Mouse (Mus musculus) gastrocnemius, adult 8-10 months (tissue): ENCODE measurements around the gene Ephb2. TPM values are rescaled to one million over a fixed set of nuclear protein-coding genes. Genes with fewer than 3 reads are reported as not detected.

ENCODE experiments used
- DNase-seq, 2 experiments: peaks; one replicate each; pipeline ENCODE4 v3.0.0; 2022; ENCODE audit warnings: low spot score in 2 of 2
- total RNA-seq, 4 experiments: library from RNA; stranded (reverse); gene quantifications; 2 replicates each; pipeline ENCODE4 v1.2.4; 2022

The Ephb2 gene
- total RNA-seq, 4 experiments from 2014 or later = 0.24 to 0.75 (median 0.56) TPM; not detected in 1

- no peak for DNase-seq
Measured at GRCm38 (mm10) chr4:136653692-136654234, 182.0 kb downstream of the Ephb2 start.

- no peak for DNase-seq
Measured at GRCm38 (mm10) chr4:136653019-136653418, 182.8 kb downstream of the Ephb2 start.

- no peak for DNase-seq
Measured at GRCm38 (mm10) chr4:136652528-136652910, 183.3 kb downstream of the Ephb2 start.

GRCm38 (mm10) chr4:136651882-136652527 lies 183.8 kb downstream of the Ephb2 start:
- DNase-seq = no peak

- no peak for DNase-seq
Measured at GRCm38 (mm10) chr4:136651357-136651811, 184.4 kb downstream of the Ephb2 start.

- no peak for DNase-seq
Measured at GRCm38 (mm10) chr4:136650261-136650660, 185.5 kb downstream of the Ephb2 start.

- no peak for DNase-seq
Measured at GRCm38 (mm10) chr4:136649480-136650196, 186.2 kb downstream of the Ephb2 start.

- DNase-seq = peak; percentile 38 to 45
Measured at GRCm38 (mm10) chr4:136648922-136649479, 186.8 kb downstream of the Ephb2 start.

GRCm38 (mm10) chr4:136638890-136639289 lies 196.9 kb downstream of the Ephb2 start:
- DNase-seq = no peak

- no peak for DNase-seq
Measured at GRCm38 (mm10) chr4:136638230-136638750, 197.5 kb downstream of the Ephb2 start.

- DNase-seq = no peak
Measured at GRCm38 (mm10) chr4:136637563-136638229, 198.1 kb downstream of the Ephb2 start.

GRCm38 (mm10) chr4:136636983-136637562 lies 198.7 kb downstream of the Ephb2 start:
- DNase-seq = no peak

GRCm38 (mm10) chr4:136636511-136636910 lies 199.3 kb downstream of the Ephb2 start:
- no peak for DNase-seq

- no peak for DNase-seq
Measured at GRCm38 (mm10) chr4:136635995-136636394, 199.8 kb downstream of the Ephb2 start.

- DNase-seq = no peak
Measured at GRCm38 (mm10) chr4:136631237-136631994, 204.4 kb downstream of the Ephb2 start.

- no peak for DNase-seq
Measured at GRCm38 (mm10) chr4:136626590-136626989, 209.2 kb downstream of the Ephb2 start.

- DNase-seq = no peak
Measured at GRCm38 (mm10) chr4:136622388-136622787, 213.4 kb downstream of the Ephb2 start, which contains the start of gene Lactbl1. Gene Lactbl1 (plus strand): TSS chr4:136622621.

- DNase-seq = no peak
Measured at GRCm38 (mm10) chr4:136621956-136622355, 213.8 kb downstream of the Ephb2 start.

GRCm38 (mm10) chr4:136621336-136621735 lies 214.5 kb downstream of the Ephb2 start:
- DNase-seq = no peak

GRCm38 (mm10) chr4:136613657-136614056 lies 222.1 kb downstream of the Ephb2 start:
- no peak for DNase-seq
